Mouse (Mus musculus) heart, embryonic 12.5 days (tissue): ENCODE measurements around the gene Galnt17. TPM values are rescaled to one million over a fixed set of nuclear protein-coding genes. Genes with fewer than 3 reads are reported as not detected.

Experiments
- ATAC-seq: fragments of 200-750 bp; cut with Nextera tagmentation; 2 replicates; pipeline ENCODE4 v1.8.0; 2017; ENCODE audit warnings: moderate TSS enrichment, moderate library complexity; ENCODE audit not compliant: insufficient number of reproducible peaks, low FRiP score
- H3K27ac ChIP-seq: fragments of 300-500 bp; sonication (generic); 2 replicates; pipeline ENCODE4 v1.5.1; 2016; ENCODE audit warnings: mild to moderate bottlenecking, moderate library complexity; ENCODE audit not compliant: poor library complexity, severe bottlenecking
- H3K27me3 ChIP-seq: fragments of 300-500 bp; sonication (generic); replicated peaks from 2 replicates; pipeline ENCODE4 v1.6.1; 2016; ENCODE audit warnings: mild to moderate bottlenecking, moderate library complexity
- H3K36me3 ChIP-seq: fragments of 300-500 bp; sonication (generic); 2 replicates; pipeline ENCODE4 v1.6.1; 2016; ENCODE audit warnings: mild to moderate bottlenecking, moderate library complexity
- H3K4me1 ChIP-seq: fragments of 300-500 bp; sonication (generic); replicated peaks from 2 replicates; pipeline ENCODE4 v1.6.1; 2016; ENCODE audit warnings: mild to moderate bottlenecking
- H3K4me2 ChIP-seq: fragments of 300-500 bp; sonication (generic); 2 replicates; pipeline ENCODE4 v1.6.1; 2016; ENCODE audit warnings: mild to moderate bottlenecking, moderate library complexity
- H3K4me3 ChIP-seq: fragments of 300-500 bp; sonication (generic); 2 replicates; pipeline ENCODE4 v1.5.1; 2016; ENCODE audit warnings: mild to moderate bottlenecking
- H3K9ac ChIP-seq: fragments of 300-500 bp; sonication (generic); 2 replicates; pipeline ENCODE4 v1.6.1; 2016; ENCODE audit warnings: mild to moderate bottlenecking, moderate library complexity
- H3K9me3 ChIP-seq: fragments of 300-500 bp; sonication (generic); replicated peaks from 2 replicates; pipeline ENCODE4 v1.6.1; 2016; ENCODE audit warnings: mild to moderate bottlenecking, moderate library complexity
- WGBS: fragments of 180-500 bp; shearing (Covaris S2); methylation state at CpG from one replicate; pipeline ENCODE4 v1.1.7; 2016; 5-methylcytosine and 5-hydroxymethylcytosine counted together
- polyA plus RNA-seq: library from polyadenylated mRNA; unstranded; fragments of >200 nt; fragmentation: Nextera tagmentation; extraction: Ambion mirVana; gene quantifications from 2 replicates; pipeline ENCODE4 v1.2.1, GENCODE M21; 2016

Gene Galnt17
- polyA plus RNA-seq, 1 experiment from 2014 or later = 0.86 TPM

DNA sequence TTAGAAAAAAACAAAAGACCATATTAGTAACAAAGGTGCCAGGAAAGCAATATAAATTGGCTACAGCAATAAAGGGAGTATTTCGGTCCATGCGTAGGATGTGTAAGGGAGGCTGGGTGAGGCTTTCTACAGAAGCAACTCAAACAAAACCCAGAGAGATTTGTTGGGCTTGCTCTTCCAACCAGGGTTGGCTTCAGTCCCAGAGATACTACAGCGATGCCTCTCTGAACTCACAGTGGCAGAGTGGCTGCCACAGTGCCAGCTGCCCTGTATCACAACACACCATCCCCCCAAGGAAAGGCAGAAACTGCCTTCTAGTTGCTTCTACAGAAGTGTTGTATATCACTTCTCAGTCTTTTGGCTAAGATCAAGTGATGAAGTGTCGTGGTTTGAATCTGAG lies 66.6 kb downstream of the Galnt17 start:
- H3K36me3 ChIP-seq = no peaks in the 10 kb centered on the region
- H3K4me2 ChIP-seq = no peak overlapping the region
- WGBS = 73% methylated on average over 4 of the region's 4 CpGs
- ATAC-seq = no peak
- no peak overlapping the region for H3K27ac ChIP-seq
- peaks cover 7% of the 10 kb centered on the region for H3K4me1 ChIP-seq
- H3K27me3 ChIP-seq = no peaks in the 10 kb centered on the region
- H3K9ac ChIP-seq = no peak overlapping the region
- no peak overlapping the region for H3K4me3 ChIP-seq
- 0 out of 2 replicates have a peak, but pooled peaks cover 5% of the 10 kb centered on the region for H3K9me3 ChIP-seq

DNA sequence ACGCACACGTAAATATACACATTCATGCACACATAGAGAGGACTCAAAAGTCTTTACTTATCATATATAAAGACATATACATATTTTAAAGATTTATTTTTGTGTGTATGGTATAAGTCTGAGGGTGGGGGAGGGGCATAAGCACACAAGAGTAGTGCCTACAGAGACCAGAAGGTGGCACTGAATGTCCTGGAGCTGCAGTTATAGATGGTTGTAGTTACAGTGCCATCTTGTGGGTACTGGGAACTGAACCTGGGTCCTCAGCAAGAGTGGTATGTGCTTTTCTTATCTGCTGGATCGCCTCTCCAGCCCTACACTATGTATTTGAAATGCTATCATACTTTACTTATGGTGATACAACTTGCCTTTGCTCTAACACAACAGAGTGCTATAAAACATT lies 68.5 kb downstream of the Galnt17 start:
- Histone ChIP-seq H3K36me3 (no peaks in the 10 kb centered on the region), H3K4me3 (no peak overlapping the region), H3K4me2 (no peak overlapping the region), H3K27me3 (no peaks in the 10 kb centered on the region), H3K9me3 (0 out of 2 replicates have a peak, but pooled peaks cover 5% of the 10 kb centered on the region), H3K27ac (no peak overlapping the region), H3K4me1 (peaks cover 2% of the 10 kb centered on the region; the same call in 1 of the 2 replicates), H3K9ac (no peak overlapping the region)
- ATAC-seq = no peak
- WGBS = 91% methylated on average over 3 of the region's 3 CpGs

DNA sequence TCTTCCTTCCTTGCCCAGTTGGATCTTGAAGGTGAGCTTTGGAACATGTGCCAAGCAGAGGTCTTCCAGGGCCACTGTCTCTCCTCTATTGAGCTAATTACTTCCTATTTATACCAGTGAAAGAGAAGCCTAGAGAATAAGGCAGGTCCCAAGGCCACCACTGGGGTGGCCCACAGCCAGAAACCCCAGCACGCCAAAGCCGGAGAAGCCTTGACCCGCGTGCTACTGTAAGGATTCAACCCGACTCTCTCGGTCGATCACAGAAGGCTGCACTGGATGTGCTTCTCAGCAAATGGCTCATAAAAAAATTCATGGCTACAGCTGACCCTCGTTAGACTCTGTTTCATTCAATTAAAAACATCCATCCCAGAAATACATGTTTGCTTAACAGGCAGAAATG lies 71.4 kb downstream of the Galnt17 start:
- no peaks in the 10 kb centered on the region for H3K36me3 ChIP-seq
- 93% methylated on average over 8 of the region's 8 CpGs for WGBS
- H3K27ac ChIP-seq = no peak overlapping the region
- H3K9ac ChIP-seq = no peak overlapping the region
- no peaks in the 10 kb centered on the region; the same call in 1 of the 2 replicates for H3K4me1 ChIP-seq
- no peaks in the 10 kb centered on the region for H3K27me3 ChIP-seq
- no peak overlapping the region for H3K4me2 ChIP-seq
- H3K4me3 ChIP-seq = no peak overlapping the region
- ATAC-seq = no peak
- 0 out of 2 replicates have a peak, but pooled peaks cover 5% of the 10 kb centered on the region for H3K9me3 ChIP-seq

DNA sequence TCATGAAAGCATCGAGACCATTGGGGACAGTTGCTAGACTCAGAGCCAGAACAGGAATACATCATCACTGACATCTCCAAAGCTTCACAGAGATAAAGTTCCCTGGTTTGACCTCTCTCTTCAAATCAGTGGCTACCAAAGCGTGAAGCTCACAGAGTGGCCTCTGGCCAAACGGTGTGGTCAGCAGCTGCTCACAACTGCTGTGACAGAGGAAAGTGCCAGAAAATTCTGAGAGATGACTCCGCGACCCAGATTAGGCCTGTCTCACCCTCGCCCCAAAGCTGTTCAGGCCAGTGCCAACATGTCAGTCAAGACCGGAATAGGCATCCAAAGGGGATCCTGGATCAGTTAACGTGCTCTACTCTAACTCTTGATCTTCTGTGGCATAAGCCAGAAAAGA lies 74.5 kb downstream of the Galnt17 start:
- H3K9me3 ChIP-seq = no peaks in the 10 kb centered on the region
- no peak overlapping the region for H3K4me2 ChIP-seq
- no peak overlapping the region for H3K27ac ChIP-seq
- no peak overlapping the region for H3K9ac ChIP-seq
- WGBS = 84% methylated on average over 8 of the region's 8 CpGs
- no peak for ATAC-seq
- no peak overlapping the region for H3K4me3 ChIP-seq
- peaks cover 16% of the 10 kb centered on the region for H3K4me1 ChIP-seq
- H3K27me3 ChIP-seq = no peaks in the 10 kb centered on the region
- no peaks in the 10 kb centered on the region for H3K36me3 ChIP-seq

DNA sequence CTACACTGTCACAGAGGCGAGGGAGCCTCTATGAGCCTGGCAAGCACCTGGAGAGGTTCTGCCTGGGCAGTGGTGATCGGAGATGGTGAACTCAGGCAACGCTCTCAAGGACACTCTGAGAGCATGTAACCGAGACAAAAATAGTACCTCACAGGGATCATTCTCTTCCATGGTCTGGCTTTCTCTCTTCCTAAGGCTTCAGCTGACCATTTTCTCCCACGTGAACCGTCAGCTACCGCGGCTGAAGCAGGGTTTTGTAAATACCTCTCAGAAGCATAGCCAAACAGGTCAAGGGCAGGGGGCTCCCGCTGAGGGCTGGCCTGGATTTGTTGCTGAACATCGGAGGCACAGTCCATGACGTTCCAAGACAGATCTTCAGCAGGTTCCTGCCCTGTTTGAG lies 77.2 kb downstream of the Galnt17 start:
- Histone ChIP-seq H3K9ac (no peak overlapping the region), H3K4me1 (peaks cover 18% of the 10 kb centered on the region), H3K9me3 (no peaks in the 10 kb centered on the region), H3K27me3 (no peaks in the 10 kb centered on the region), H3K4me2 (peak overlapping the region; percentile 4; the same call in 1 of the 2 replicates), H3K27ac (peak overlapping the region; percentile 67), H3K4me3 (no peak overlapping the region), H3K36me3 (no peaks in the 10 kb centered on the region)
- 42% methylated on average over 11 of the region's 11 CpGs for WGBS
- 0 out of 2 replicates have a peak, but pooled peaks have one; percentile 45 for ATAC-seq

DNA sequence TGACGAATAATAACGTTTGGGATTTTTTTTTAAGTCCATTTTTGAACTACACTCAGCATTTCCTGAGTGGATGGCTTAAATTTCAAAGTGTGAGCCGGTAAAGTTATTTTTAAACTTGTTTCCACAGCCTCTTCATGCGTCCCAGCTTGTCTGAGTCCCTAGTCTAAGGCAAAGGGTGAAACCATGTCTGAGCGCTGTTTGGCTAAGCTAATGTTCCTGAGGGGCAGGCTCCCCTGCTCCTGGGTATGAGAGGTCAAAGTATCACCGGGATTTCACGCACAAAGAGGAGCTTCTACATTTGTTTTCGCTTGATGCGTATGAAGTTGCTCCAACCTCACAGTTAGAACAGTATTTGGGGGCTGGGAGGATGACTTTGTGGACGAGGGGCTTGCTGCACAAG lies 78.6 kb downstream of the Galnt17 start:
- no peaks in the 10 kb centered on the region for H3K36me3 ChIP-seq
- no peak for ATAC-seq
- H3K27me3 ChIP-seq = no peaks in the 10 kb centered on the region
- H3K4me1 ChIP-seq = peaks cover 18% of the 10 kb centered on the region
- no peaks in the 10 kb centered on the region for H3K9me3 ChIP-seq
- H3K9ac ChIP-seq = no peak overlapping the region
- WGBS = 54% methylated on average over 10 of the region's 10 CpGs
- H3K4me3 ChIP-seq = no peak overlapping the region
- H3K27ac ChIP-seq = peak overlapping the region; percentile 67
- no peak overlapping the region for H3K4me2 ChIP-seq

DNA sequence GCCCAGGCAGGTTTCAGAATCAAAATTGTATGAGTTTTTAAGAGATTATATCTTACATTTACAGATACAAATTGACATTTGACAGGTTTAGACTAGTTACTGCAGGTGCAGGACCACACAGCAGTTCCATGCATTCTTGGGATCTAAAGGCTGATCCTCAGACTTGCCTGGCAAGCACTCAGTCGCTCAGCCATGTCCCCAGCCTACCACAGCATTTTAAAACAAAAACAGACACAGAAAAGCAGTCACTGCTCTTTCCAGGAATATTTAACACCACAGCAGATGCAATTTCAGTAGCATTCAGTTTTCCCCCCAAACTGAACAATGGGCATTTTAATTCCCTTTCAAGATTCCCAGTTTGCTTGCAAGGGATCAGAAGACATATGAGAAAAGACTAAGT lies 84.9 kb downstream of the Galnt17 start:
- H3K27ac ChIP-seq = no peak overlapping the region
- WGBS = 50% methylated on average over 1 of the region's 1 CpGs

DNA sequence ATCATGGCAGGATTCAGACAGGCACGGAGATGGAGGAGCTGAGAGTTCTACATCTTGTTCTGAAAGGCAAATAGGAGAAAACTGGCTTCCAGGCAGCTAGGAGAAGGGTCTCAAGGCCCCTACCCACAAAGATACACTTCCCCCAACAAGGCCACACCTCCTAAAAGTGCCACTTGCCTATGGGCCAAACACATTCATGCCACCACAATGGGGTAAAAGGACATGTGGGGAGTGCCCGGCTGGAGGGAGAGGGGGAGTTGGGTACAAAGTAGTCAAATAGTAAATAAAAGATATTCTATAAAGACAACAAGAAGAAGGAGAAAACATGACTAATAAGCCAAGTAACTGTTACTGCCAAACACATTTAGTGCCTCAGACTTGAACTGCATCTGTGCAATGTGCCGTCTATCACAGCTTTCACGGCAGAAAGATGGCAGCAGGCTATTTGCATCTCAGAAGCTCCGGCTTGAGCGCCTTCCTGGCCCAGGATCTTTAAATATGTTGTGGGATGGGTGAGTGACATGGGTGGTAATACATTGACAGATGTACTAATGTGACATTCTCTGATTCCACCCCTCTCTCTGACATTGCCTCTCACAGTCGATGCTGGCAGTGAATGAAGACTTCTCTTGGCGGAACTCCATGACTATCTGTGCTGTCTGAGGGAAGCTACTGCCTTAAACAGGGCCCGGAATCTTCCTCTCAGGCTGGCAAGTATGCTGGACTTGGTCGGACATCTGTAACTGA lies 85.6 kb downstream of the Galnt17 start:
- ATAC-seq = no peak
- no peak overlapping the region for H3K4me2 ChIP-seq
- H3K9me3 ChIP-seq = no peaks in the 10 kb centered on the region
- H3K27me3 ChIP-seq = no peaks in the 10 kb centered on the region
- no peaks in the 10 kb centered on the region for H3K4me1 ChIP-seq
- H3K9ac ChIP-seq = no peak overlapping the region
- no peak overlapping the region for H3K4me3 ChIP-seq
- no peaks in the 10 kb centered on the region for H3K36me3 ChIP-seq
- 80% methylated on average over 10 of the region's 10 CpGs for WGBS
- H3K27ac ChIP-seq = no peak overlapping the region

More for the DNA sequence above, 84.9 kb downstream of the Galnt17 start:
- ATAC-seq = no peak
- Histone ChIP-seq H3K27me3 (no peaks in the 10 kb centered on the region), H3K4me2 (no peak overlapping the region), H3K9me3 (no peaks in the 10 kb centered on the region), H3K4me3 (no peak overlapping the region), H3K9ac (no peak overlapping the region), H3K4me1 (no peaks in the 10 kb centered on the region), H3K36me3 (no peaks in the 10 kb centered on the region)

DNA sequence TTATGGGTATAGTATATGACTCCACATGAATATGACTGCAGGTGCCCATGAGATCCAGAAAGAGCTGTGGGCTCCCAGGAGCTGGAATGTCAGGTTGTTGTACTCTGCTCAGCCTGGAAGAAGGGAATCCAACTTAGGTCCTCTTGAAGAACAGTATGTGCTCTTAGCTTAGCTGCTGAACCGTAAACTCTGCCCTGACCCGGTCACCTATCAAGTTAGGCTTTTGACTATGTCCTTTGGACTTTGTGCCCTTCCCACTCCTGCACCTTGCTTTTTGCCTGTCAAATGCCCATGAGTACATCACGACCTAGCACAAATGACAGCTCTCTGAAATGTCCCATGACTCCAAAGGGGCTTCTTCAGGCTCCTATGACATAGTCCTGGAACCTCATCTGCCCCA lies 90.1 kb downstream of the Galnt17 start:
- Histone ChIP-seq H3K4me3 (no peak overlapping the region), H3K4me1 (no peaks in the 10 kb centered on the region), H3K9me3 (no peaks in the 10 kb centered on the region), H3K9ac (no peak overlapping the region), H3K4me2 (no peak overlapping the region), H3K27me3 (no peaks in the 10 kb centered on the region), H3K36me3 (no peaks in the 10 kb centered on the region), H3K27ac (no peak overlapping the region)
- no peak for ATAC-seq
- WGBS = 81% methylated on average over 3 of the region's 3 CpGs

DNA sequence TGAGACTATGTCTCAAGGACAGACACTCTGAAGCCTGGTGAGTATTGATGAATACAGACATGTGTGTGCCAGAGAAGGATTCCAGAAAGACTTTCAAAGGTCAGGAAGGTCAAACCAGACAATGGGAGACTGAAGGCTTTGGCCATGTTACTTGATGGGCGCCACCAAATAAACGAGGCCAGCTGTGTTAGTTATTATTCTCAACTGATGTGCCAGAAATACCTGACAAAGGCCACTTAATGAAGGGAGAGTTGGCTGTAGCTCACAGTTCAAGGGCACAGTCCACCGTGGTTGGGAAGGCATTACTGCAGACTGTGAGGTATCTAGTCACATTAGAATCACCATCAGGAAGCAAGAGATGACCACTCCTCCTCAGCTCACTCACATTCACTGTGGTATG lies 96.7 kb downstream of the Galnt17 start:
- Histone ChIP-seq H3K27ac (no peak overlapping the region), H3K9me3 (no peaks in the 10 kb centered on the region), H3K27me3 (no peaks in the 10 kb centered on the region), H3K9ac (no peak overlapping the region), H3K4me3 (no peak overlapping the region), H3K4me2 (no peak overlapping the region), H3K36me3 (no peaks in the 10 kb centered on the region), H3K4me1 (no peaks in the 10 kb centered on the region)
- 65% methylated on average over 3 of the region's 3 CpGs for whole genome bisulfite sequencing
- ATAC-seq = no peak

DNA sequence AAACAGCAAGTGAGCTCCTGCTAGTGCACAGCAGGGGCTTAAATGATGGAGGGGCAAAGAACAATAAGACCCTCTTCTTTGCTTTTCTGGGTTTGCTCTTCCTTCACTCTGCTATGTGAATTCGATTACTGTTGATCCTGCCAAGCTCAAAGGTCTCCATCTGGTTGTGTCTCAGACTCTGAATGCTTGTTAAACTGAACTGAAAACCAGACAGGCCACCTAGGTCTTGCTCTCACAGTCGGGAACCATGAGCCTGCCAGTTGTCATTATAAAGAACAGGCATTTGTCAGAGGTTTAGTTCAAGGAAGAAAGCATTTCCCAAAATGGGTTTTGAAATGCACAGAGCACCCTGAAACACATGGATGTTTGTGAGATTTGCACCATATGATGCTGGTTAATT lies 107.2 kb downstream of the Galnt17 start:
- ATAC-seq = no peak
- Histone ChIP-seq H3K9ac (no peak overlapping the region), H3K9me3 (peaks cover 4% of the 10 kb centered on the region; the same call in 1 of the 2 replicates), H3K36me3 (no peaks in the 10 kb centered on the region), H3K27ac (no peak overlapping the region), H3K4me1 (no peaks in the 10 kb centered on the region), H3K27me3 (no peaks in the 10 kb centered on the region), H3K4me3 (no peak overlapping the region), H3K4me2 (no peak overlapping the region)
- 73% methylated on average over 2 of the region's 2 CpGs for WGBS

DNA sequence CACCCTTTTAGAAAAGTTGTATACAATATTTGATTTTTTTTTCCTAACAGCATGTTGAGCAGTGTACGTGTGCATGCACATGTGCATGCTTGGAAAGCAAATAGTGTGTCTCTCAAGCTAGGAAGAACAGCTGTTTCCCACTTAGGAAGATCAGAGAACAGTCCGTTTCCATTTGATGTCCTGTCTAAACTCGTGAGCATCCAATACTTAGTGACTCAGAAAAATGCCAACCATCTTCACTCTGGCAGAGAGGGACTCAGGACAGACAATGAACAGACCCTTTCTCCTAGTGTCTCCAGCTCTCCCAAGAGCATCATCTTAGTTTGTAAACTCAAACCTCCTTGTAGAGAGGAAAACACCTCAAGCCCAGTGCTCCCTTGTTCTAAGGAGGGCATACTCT lies 116.0 kb downstream of the Galnt17 start:
- ATAC-seq = no peak
- no peaks in the 10 kb centered on the region for H3K27me3 ChIP-seq
- no peak overlapping the region for H3K27ac ChIP-seq
- H3K9me3 ChIP-seq = no peaks in the 10 kb centered on the region
- WGBS = 55% methylated on average over 3 of the region's 3 CpGs
- no peaks in the 10 kb centered on the region for H3K4me1 ChIP-seq
- H3K4me2 ChIP-seq = no peak overlapping the region
- H3K36me3 ChIP-seq = no peaks in the 10 kb centered on the region
- no peak overlapping the region for H3K9ac ChIP-seq
- no peak overlapping the region for H3K4me3 ChIP-seq
